Mouse (Mus musculus) lung, embryonic 16.5 days (tissue): ENCODE data around the gene Tle2. TPM values are rescaled to one million over a fixed set of nuclear protein-coding genes. Genes with fewer than 3 reads are reported as not detected.

Experiments
- ATAC-seq: fragments of 200-750 bp; cut with Nextera tagmentation; 2 replicates; pipeline ENCODE4 v1.8.0; 2017; ENCODE audit warnings: low read depth, mild to moderate bottlenecking, moderate library complexity
- H3K27ac ChIP-seq: fragments of 300-500 bp; sonication (generic); 2 replicates; pipeline ENCODE4 v1.5.1; 2014; ENCODE audit warnings: mild to moderate bottlenecking, control low read depth, low read length
- H3K27me3 ChIP-seq: fragments of 300-500 bp; sonication (generic); 2 replicates; pipeline ENCODE4 v1.6.1; 2014; ENCODE audit warnings: low read depth, low read length, mixed read lengths; ENCODE audit not compliant: control insufficient read depth, insufficient read depth
- H3K36me3 ChIP-seq: fragments of 300-500 bp; sonication (generic); 2 replicates; pipeline ENCODE4 v1.6.1; 2014; ENCODE audit warnings: low read length; ENCODE audit not compliant: control insufficient read depth, insufficient read depth
- H3K4me1 ChIP-seq: fragments of 300-500 bp; sonication (generic); replicated peaks from 2 replicates; pipeline ENCODE4 v1.6.1; 2014; ENCODE audit warnings: low read length, mixed read lengths; ENCODE audit not compliant: control insufficient read depth, insufficient read depth
- H3K4me2 ChIP-seq: fragments of 300-500 bp; sonication (generic); 2 replicates; pipeline ENCODE4 v1.6.1; 2014; ENCODE audit warnings: low read depth, low read length, control low read depth
- H3K4me3 ChIP-seq: fragments of 300-500 bp; sonication (generic); 2 replicates; pipeline ENCODE4 v1.5.1; 2014; ENCODE audit warnings: mild to moderate bottlenecking, low read length, control low read depth
- H3K9ac ChIP-seq: fragments of 300-500 bp; sonication (generic); 2 replicates; pipeline ENCODE4 v1.6.1; 2014; ENCODE audit warnings: low read length, control low read depth
- H3K9me3 ChIP-seq: fragments of 300-500 bp; sonication (generic); 2 replicates; pipeline ENCODE4 v1.6.1; 2016; ENCODE audit warnings: low read length; ENCODE audit not compliant: control insufficient read depth
- WGBS: fragments of 180-500 bp; shearing (Covaris S2); extraction: QIAGEN DNeasy Blood & Tissue Kit; methylation state at CpG from one replicate; pipeline ENCODE4 v1.1.7; 2014; 5-methylcytosine and 5-hydroxymethylcytosine counted together
- polyA plus RNA-seq: library from polyadenylated mRNA; unstranded; fragments of >200 nt; fragmentation: Nextera tagmentation; extraction: Ambion mirVana; gene quantifications from 2 replicates; pipeline ENCODE4 v1.2.1, GENCODE M21; 2015

Gene Tle2
- polyA plus RNA-seq, 1 experiment from 2014 or later, result 51.2 TPM

DNA sequence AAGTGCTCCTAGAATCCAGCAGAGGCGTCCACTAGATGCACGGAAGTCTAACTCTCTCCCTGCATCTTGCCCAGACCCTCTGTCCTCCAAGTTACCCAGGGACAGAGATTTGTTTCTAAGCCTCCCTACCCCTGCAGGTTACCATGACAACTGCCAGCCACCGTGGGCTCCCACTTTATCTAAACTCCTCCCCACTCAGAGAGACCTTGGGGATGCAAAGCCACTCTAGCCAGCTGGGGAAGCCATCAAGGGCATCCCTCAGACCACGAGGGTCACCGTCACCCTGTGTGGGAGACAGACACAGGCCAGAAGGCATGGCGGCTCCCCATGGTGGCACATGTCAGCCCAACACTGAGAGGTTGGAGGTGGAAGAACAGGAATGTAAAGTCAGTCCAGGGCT lies 9.0 kb downstream of the Tle2 start:
- Histone ChIP-seq H3K27ac (no peak overlapping the region), H3K36me3 (peaks cover 14% of the 10 kb centered on the region), H3K4me1 (no peaks in the 10 kb centered on the region; the same call in 1 of the 2 replicates), H3K4me3 (no peak overlapping the region), H3K27me3 (no peaks in the 10 kb centered on the region), H3K4me2 (no peak overlapping the region), H3K9ac (no peak overlapping the region), H3K9me3 (no peaks in the 10 kb centered on the region)
- 45% methylated on average over 6 of the region's 6 CpGs for WGBS
- ATAC-seq, result no peak

- Histone ChIP-seq H3K27me3 (no peaks in the 10 kb centered on the region), H3K27ac (no peak overlapping the region), H3K9ac (no peak overlapping the region), H3K36me3 (peaks cover 14% of the 10 kb centered on the region), H3K9me3 (no peaks in the 10 kb centered on the region), H3K4me3 (no peak overlapping the region), H3K4me1 (no peaks in the 10 kb centered on the region), H3K4me2 (no peak overlapping the region)
- 63% methylated on average over 7 of the region's 7 CpGs for WGBS
- ATAC-seq, result no peak
These were observed 14.4 kb downstream of the Tle2 start for GRCm38 (mm10) chr10:81588739-81589138.

DNA sequence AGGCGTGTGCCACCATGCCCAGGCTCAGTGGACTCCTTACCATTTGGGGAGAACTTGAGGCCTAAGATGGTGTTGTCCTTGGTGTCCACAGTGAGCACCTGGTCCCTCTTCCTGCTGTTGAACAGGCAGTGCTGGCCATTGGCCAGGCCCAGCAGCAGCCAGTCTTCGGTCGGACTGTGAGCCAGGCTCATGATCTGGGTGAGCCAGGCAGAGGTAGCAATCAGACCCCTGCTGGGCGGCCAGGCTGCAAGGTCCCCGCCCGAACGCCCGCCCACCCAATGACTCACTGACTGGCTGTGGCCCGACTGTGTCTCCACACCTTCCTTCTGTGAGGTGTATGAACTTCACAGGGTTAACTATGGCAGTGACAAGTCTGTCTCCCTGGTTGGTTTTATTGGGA lies 17.5 kb downstream of the Tle2 start:
- Histone ChIP-seq H3K4me2 (no peak overlapping the region), H3K9ac (no peak overlapping the region), H3K9me3 (no peaks in the 10 kb centered on the region), H3K4me3 (no peak overlapping the region), H3K36me3 (peaks cover 9% of the 10 kb centered on the region), H3K27ac (no peak overlapping the region), H3K4me1 (peaks cover 15% of the 10 kb centered on the region), H3K27me3 (peaks cover 3% of the 10 kb centered on the region; the same call in 1 of the 2 replicates)
- no peak for ATAC-seq
- WGBS, result 57% methylated on average over 9 of the region's 9 CpGs

- Histone ChIP-seq H3K27me3 (peaks cover 3% of the 10 kb centered on the region; the same call in 1 of the 2 replicates), H3K4me1 (peaks cover 23% of the 10 kb centered on the region), H3K4me2 (no peak overlapping the region), H3K36me3 (peaks cover 4% of the 10 kb centered on the region), H3K4me3 (no peak overlapping the region), H3K9me3 (no peaks in the 10 kb centered on the region), H3K27ac (no peak overlapping the region), H3K9ac (no peak overlapping the region)
- WGBS, result 72% methylated on average over 7 of the region's 7 CpGs
- no peak for ATAC-seq
These were observed 18.3 kb downstream of the Tle2 start for GRCm38 (mm10) chr10:81592631-81593030.

- no peak overlapping the region for H3K27ac ChIP-seq
- H3K36me3 ChIP-seq, result no peaks in the 10 kb centered on the region
- no peak overlapping the region for H3K4me3 ChIP-seq
- no peak overlapping the region for H3K9ac ChIP-seq
- 56% methylated on average over 4 of the region's 4 CpGs for WGBS
- H3K9me3 ChIP-seq, result no peaks in the 10 kb centered on the region
- ATAC-seq, result no peak
- peaks cover 3% of the 10 kb centered on the region; the same call in 1 of the 2 replicates for H3K27me3 ChIP-seq
- H3K4me1 ChIP-seq, result peaks cover 29% of the 10 kb centered on the region
- no peak overlapping the region for H3K4me2 ChIP-seq
These were observed 18.9 kb downstream of the Tle2 start for GRCm38 (mm10) chr10:81593223-81593622.

DNA sequence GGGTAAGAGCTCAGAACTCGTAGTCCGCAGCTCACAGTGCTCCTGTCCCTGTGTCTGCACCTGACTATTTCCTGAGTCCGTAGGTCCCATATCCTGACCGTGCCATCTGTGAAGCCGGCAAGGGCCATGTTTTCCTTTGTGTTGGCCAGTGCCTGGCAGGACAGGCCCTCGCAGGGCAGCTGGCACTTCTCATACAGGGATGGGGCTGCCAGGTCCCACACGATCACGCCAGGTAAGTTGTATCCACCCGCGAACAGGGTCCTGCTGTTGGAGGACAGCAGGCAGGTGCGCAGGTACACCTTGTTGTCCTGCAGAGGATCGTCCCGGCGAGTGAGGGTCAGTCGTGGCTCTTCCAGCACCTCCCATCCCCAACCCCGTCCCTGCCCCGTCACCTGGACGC lies 19.6 kb downstream of the Tle2 start:
- no peaks in the 10 kb centered on the region for H3K36me3 ChIP-seq
- peaks cover 29% of the 10 kb centered on the region for H3K4me1 ChIP-seq
- WGBS, result 55% methylated on average over 18 of the region's 18 CpGs
- peaks cover 3% of the 10 kb centered on the region; the same call in 1 of the 2 replicates for H3K27me3 ChIP-seq
- no peak overlapping the region for H3K27ac ChIP-seq
- no peak overlapping the region for H3K4me2 ChIP-seq
- ATAC-seq, result no peak
- no peak overlapping the region for H3K4me3 ChIP-seq
- peak overlapping the region; percentile 7; the same call in 1 of the 2 replicates for H3K9ac ChIP-seq
- H3K9me3 ChIP-seq, result no peaks in the 10 kb centered on the region

DNA sequence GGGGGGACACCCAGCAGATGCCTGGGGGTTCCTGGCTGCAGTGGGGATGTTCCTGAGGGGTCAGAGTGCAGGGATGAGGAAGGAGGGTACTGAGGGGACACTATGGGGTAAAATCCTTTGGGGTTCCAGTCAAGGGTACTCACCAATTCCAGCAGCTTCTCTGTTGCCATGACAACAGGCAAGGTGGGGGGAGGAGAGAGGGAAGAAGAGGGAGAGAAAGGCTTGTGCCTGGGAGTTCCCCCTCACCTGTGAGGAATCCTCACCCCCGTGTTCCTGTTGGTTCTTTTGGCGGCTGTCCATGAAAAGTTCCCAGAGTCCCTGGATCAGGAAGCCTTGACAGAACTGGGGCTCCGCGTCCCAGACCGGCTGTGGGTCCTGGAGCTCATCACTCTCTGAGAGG lies 21.2 kb downstream of the Tle2 start:
- Histone ChIP-seq H3K27ac (no peak overlapping the region), H3K36me3 (no peaks in the 10 kb centered on the region), H3K9ac (peak overlapping the region; percentile 3; the same call in 1 of the 2 replicates), H3K27me3 (peaks cover 3% of the 10 kb centered on the region; the same call in 1 of the 2 replicates), H3K4me3 (no peak overlapping the region), H3K4me1 (peaks cover 39% of the 10 kb centered on the region), H3K4me2 (no peak overlapping the region), H3K9me3 (no peaks in the 10 kb centered on the region)
- 39% methylated on average over 5 of the region's 5 CpGs for WGBS
- ATAC-seq, result no peak

DNA sequence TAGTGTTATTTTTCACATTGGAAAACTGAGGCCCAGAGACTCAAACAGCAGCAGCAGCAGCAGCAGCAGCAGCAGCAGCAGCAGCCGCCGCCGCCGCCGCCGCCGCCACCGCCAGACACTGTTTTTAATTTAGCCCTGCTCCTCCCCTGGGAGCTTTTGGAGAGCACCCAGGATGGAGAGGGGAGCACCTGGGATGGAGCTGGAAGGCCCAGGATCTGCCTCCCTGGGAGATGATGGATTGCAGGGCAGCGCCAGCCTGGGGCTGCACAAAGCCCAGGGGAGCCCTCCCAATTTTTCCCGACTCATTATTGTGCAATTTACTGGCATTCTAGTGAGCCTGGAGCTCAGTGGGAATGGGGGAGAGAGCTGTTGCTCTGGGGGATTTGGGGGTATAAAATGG lies 22.2 kb downstream of the Tle2 start:
- Histone ChIP-seq H3K9me3 (no peaks in the 10 kb centered on the region), H3K4me3 (peak overlapping the region; percentile 34), H3K4me2 (peak overlapping the region; percentile 60), H3K9ac (peak overlapping the region; percentile 60), H3K27me3 (peaks cover 3% of the 10 kb centered on the region; the same call in 1 of the 2 replicates), H3K36me3 (no peaks in the 10 kb centered on the region), H3K4me1 (peaks cover 45% of the 10 kb centered on the region), H3K27ac (peak overlapping the region; percentile 93)
- peak; percentile 22 for ATAC-seq
- 3% methylated on average over 10 of the region's 10 CpGs for WGBS

DNA sequence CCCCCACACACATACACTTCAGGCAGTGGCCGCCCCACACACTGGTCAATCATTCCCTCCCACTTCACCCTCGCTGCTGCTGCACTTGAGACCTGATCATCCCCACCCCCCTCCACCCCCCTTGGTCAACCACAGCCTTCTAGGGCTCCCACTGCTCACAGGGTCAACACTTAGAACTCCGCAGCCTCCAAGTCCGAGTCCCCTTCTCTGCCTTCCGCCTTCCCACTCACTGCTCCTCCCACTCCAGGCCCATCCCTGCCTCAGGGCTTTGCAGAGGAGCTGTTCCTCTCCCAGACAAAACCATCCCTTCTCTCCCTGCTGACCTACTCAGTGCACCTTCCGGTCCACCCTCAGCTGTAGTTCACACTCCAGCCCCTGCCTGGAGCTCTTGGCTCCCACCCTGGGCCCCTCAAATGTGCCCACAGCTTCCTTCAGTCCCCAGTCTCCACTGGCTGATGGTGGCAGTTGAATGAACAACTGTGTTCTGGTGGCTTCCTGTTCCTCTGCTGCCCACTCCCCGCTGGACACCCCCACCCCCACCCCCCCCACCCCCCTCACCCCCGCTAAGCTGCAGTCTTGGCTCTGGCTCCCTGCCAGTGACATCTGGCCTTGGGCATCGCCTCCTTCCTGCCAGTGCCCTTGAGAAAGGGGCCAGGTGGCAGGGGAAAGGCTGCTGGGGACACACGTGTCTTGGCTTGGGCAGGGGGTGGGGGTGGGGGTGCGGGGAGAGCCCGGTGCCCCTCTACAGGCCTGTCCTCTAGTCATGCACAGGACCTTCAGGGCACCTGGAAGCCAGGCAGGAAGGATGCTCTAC lies 23.0 kb downstream of the Tle2 start:
- H3K27ac ChIP-seq, result peak overlapping the region; percentile 93
- peak; percentile 73 for ATAC-seq
- WGBS, result under 1% methylated on average over 12 of the region's 12 CpGs
- no peaks in the 10 kb centered on the region for H3K36me3 ChIP-seq
- peak overlapping the region; percentile 60 for H3K4me2 ChIP-seq
- H3K4me1 ChIP-seq, result peaks cover 49% of the 10 kb centered on the region
- H3K9ac ChIP-seq, result peak overlapping the region; percentile 60
- H3K4me3 ChIP-seq, result peak overlapping the region; percentile 34
- no peaks in the 10 kb centered on the region for H3K9me3 ChIP-seq
- peaks cover 3% of the 10 kb centered on the region; the same call in 1 of the 2 replicates for H3K27me3 ChIP-seq
